Mouse (Mus musculus): ENCODE results near the gene Tril.
A peak's percentile ranks its signal among the peaks of the same experiment; 100 is the strongest.

Gene Tril

GRCm38 (mm10) chr6:53806021-53806420 lies 14.6 kb downstream of the Tril start:
- DNase-seq (ENCODE audit: low read depth), result no peak

GRCm38 (mm10) chr6:53804145-53804544 lies 16.5 kb downstream of the Tril start:
- no peak for DNase-seq (ENCODE audit: low read depth)

GRCm38 (mm10) chr6:53803551-53803950 lies 17.1 kb downstream of the Tril start:
- no peak for DNase-seq (ENCODE audit: low read depth)

GRCm38 (mm10) chr6:53801893-53802286 lies 18.7 kb downstream of the Tril start:
- peak; percentile 34 for DNase-seq (ENCODE audit: low read depth)

GRCm38 (mm10) chr6:53801269-53801892 lies 19.2 kb downstream of the Tril start:
- no peak for DNase-seq (ENCODE audit: low read depth)

- no peak for DNase-seq (ENCODE audit: low read depth)
Observed at GRCm38 (mm10) chr6:53798865-53799264, 21.8 kb downstream of the Tril start.

GRCm38 (mm10) chr6:53796835-53797234 lies 23.8 kb downstream of the Tril start:
- no peak for DNase-seq (ENCODE audit: low read depth)

- no peak for DNase-seq (ENCODE audit: low read depth)
Observed at GRCm38 (mm10) chr6:53795788-53796187, 24.8 kb downstream of the Tril start.

- no peak for DNase-seq (ENCODE audit: low read depth)
Observed at GRCm38 (mm10) chr6:53795078-53795477, 25.6 kb downstream of the Tril start.

- no peak for DNase-seq (ENCODE audit: low read depth)
Observed at GRCm38 (mm10) chr6:53794323-53794971, 26.2 kb downstream of the Tril start.

GRCm38 (mm10) chr6:53782880-53783539 lies 37.6 kb downstream of the Tril start:
- DNase-seq (ENCODE audit: low read depth), result no peak

- DNase-seq (ENCODE audit: low read depth), result no peak
Observed at GRCm38 (mm10) chr6:53782273-53782672, 38.4 kb downstream of the Tril start.

GRCm38 (mm10) chr6:53781171-53781570 lies 39.5 kb downstream of the Tril start:
- no peak for DNase-seq (ENCODE audit: low read depth)

GRCm38 (mm10) chr6:53780008-53780407 lies 40.6 kb downstream of the Tril start:
- DNase-seq (ENCODE audit: low read depth), result no peak

- DNase-seq (ENCODE audit: low read depth), result no peak
Observed at GRCm38 (mm10) chr6:53779526-53779925, 41.1 kb downstream of the Tril start.

GRCm38 (mm10) chr6:53778424-53778955 lies 42.1 kb downstream of the Tril start:
- DNase-seq (ENCODE audit: low read depth), result no peak

GRCm38 (mm10) chr6:53768275-53768674 lies 52.4 kb downstream of the Tril start:
- DNase-seq (ENCODE audit: low read depth), result no peak

GRCm38 (mm10) chr6:53766243-53766915 lies 54.3 kb downstream of the Tril start:
- no peak for DNase-seq (ENCODE audit: low read depth)

GRCm38 (mm10) chr6:53765731-53766130 lies 54.9 kb downstream of the Tril start:
- DNase-seq (ENCODE audit: low read depth), result no peak

All from fibroblast of lung, adult 2 months (primary cell).